Mouse (Mus musculus): ENCODE measurements at regions not wholly inside any gene's neighbourhood (a gene's known extent, or its start where the extent isn't known, plus 50 kb on each side); places are given as distances from the start of the nearest gene placed in this dataset.
A peak's percentile ranks its signal among the peaks of the same experiment; 100 is the strongest.

- H3K4me1 ChIP-seq (replicated peaks; ENCODE audit: low read depth, low read length), result no peaks in the 10 kb centered on the region
- H3K9me3 ChIP-seq (ENCODE audit: low read length), result no peaks in the 10 kb centered on the region
- H3K27me3 ChIP-seq (ENCODE audit: insufficient read depth, low read length), result no peaks in the 10 kb centered on the region
- TF ChIP-seq CTCF (conservative IDR thresholded peaks at IDR 0.05; ENCODE audit: low read length) (no peak), NANOG (IDR thresholded peaks at IDR 0.05; ENCODE audit: borderline replicate concordance, low read length) (peak; percentile 6; the same call in 1 of the 2 replicates), POU5F1 (IDR thresholded peaks at IDR 0.05; ENCODE audit: borderline replicate concordance, low read length) (no peak)
- H3K4me3 ChIP-seq (replicated peaks; ENCODE audit: low read length), result no peak overlapping the region
- no peaks in the 10 kb centered on the region for H3K36me3 ChIP-seq (ENCODE audit: insufficient read depth, low read length)
These were observed 132.2 kb upstream of the Atxn1 start for GRCm38 (mm10) chr13:46096968-46097367.

GRCm38 (mm10) chr13:46096416-46096815 is 131.6 kb upstream of the Atxn1 start:
- TF ChIP-seq NANOG (IDR thresholded peaks at IDR 0.05; ENCODE audit: borderline replicate concordance, low read length) (no peak), CTCF (conservative IDR thresholded peaks at IDR 0.05; ENCODE audit: low read length) (no peak), POU5F1 (IDR thresholded peaks at IDR 0.05; ENCODE audit: borderline replicate concordance, low read length) (no peak)

DNA sequence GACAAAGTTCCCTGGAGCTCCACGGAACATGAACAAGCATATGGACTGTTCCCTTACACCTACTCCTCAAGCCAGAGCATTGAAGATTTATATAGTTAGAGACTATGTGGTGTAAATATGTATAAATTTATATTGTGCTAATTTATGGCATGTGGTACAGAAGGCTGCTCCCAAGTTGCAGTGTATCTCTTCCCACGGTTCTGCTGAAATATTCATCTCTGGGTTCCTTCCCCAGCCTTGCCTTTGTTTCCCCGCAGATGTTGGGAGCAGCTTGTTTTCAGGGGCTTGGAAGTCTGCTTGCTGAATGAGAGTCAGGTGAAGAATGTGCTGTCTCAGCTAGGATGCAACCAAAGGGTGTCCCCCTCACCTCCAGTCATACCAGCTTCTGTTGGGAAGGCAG is 128.0 kb upstream of the Atxn1 start:
- Histone ChIP-seq H3K4me3 (replicated peaks; ENCODE audit: low read length) (no peak overlapping the region), H3K36me3 (ENCODE audit: insufficient read depth, low read length) (no peaks in the 10 kb centered on the region), H3K27me3 (ENCODE audit: insufficient read depth, low read length) (no peaks in the 10 kb centered on the region), H3K4me1 (replicated peaks; ENCODE audit: low read depth, low read length) (no peaks in the 10 kb centered on the region), H3K9me3 (ENCODE audit: low read length) (peaks cover 7% of the 10 kb centered on the region)
- TF ChIP-seq POU5F1 (IDR thresholded peaks at IDR 0.05; ENCODE audit: borderline replicate concordance, low read length) (no peak), CTCF (conservative IDR thresholded peaks at IDR 0.05; ENCODE audit: low read length) (no peak), NANOG (IDR thresholded peaks at IDR 0.05; ENCODE audit: borderline replicate concordance, low read length) (no peak)

More at GRCm38 (mm10) chr13:46096416-46096815, 131.6 kb upstream of the Atxn1 start:
- no peak overlapping the region for H3K4me3 ChIP-seq (replicated peaks; ENCODE audit: low read length)
- H3K36me3 ChIP-seq (ENCODE audit: insufficient read depth, low read length), result no peaks in the 10 kb centered on the region
- no peaks in the 10 kb centered on the region for H3K9me3 ChIP-seq (ENCODE audit: low read length)
- H3K4me1 ChIP-seq (replicated peaks; ENCODE audit: low read depth, low read length), result no peaks in the 10 kb centered on the region
- H3K27me3 ChIP-seq (ENCODE audit: insufficient read depth, low read length), result no peaks in the 10 kb centered on the region

DNA sequence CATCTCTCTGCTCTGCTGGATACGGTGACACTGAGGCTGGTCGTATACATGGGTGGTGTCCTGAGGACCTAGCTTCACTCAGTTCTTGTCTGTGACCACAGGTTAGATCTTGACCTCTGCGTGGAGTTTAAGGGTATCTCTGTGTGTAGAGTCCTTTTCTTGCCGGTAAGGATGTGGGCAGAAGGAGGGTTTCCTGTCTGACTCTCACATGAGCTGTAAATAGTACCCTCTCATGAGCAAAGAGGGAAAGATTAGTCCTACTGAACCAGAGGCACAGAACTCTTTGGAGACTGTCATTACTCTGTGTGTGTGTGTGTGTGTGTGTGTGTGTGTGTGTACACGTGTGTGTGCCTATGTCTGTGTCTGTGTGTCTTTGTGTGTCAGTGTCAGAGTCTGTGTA is 126.3 kb upstream of the Atxn1 start:
- H3K36me3 ChIP-seq (ENCODE audit: insufficient read depth, low read length), result no peaks in the 10 kb centered on the region
- TF ChIP-seq CTCF (conservative IDR thresholded peaks at IDR 0.05; ENCODE audit: low read length) (no peak), NANOG (IDR thresholded peaks at IDR 0.05; ENCODE audit: borderline replicate concordance, low read length) (no peak), POU5F1 (IDR thresholded peaks at IDR 0.05; ENCODE audit: borderline replicate concordance, low read length) (no peak)
- no peak overlapping the region for H3K4me3 ChIP-seq (replicated peaks; ENCODE audit: low read length)
- peaks cover 7% of the 10 kb centered on the region for H3K9me3 ChIP-seq (ENCODE audit: low read length)
- no peaks in the 10 kb centered on the region for H3K27me3 ChIP-seq (ENCODE audit: insufficient read depth, low read length)
- no peaks in the 10 kb centered on the region for H3K4me1 ChIP-seq (replicated peaks; ENCODE audit: low read depth, low read length)

DNA sequence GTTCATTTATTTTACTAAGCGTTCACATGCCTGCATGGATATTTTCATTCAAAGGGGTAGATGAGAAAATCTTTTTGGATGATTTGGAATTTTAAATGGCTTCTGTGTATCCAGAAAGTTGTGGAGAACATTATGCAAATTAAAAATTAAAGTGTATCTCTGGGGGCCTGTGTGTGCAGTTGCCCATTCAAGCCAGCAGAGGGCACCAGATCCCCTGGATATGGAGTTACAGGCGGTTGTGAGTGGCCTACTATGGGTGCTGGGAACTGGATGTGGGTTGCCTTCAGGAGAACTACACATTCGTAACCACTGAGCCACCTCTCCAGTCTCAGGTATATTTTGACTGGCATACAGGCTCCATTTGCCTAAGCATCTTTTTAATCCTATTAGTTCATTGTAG is 123.4 kb upstream of the Atxn1 start:
- TF ChIP-seq CTCF (conservative IDR thresholded peaks at IDR 0.05; ENCODE audit: low read length) (peak; percentile 75), NANOG (IDR thresholded peaks at IDR 0.05; ENCODE audit: borderline replicate concordance, low read length) (no peak), POU5F1 (IDR thresholded peaks at IDR 0.05; ENCODE audit: borderline replicate concordance, low read length) (no peak)

DNA sequence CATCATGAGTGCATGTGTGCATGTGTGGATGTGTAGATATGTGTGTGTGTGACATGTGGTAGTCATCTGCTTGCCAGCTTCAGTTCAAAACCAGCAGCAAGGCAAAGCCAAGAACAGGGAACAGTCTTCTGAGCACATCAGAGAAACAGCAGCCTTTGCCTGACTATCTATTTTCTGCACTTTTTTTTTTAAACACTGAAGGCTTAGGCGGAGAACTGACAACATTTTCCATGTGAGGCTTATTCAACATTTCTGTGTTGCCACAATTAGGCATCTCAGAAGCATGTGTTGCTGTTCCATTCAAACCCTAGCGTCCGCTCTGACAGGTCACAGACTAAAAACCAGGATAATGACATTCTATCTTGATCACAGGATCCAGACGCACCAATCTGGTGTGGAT is 122.9 kb upstream of the Atxn1 start:
- H3K9me3 ChIP-seq (ENCODE audit: low read length), result peaks cover 7% of the 10 kb centered on the region
- H3K4me3 ChIP-seq (replicated peaks; ENCODE audit: low read length), result no peak overlapping the region
- H3K27me3 ChIP-seq (ENCODE audit: insufficient read depth, low read length), result no peaks in the 10 kb centered on the region
- no peak for TF ChIP-seq POU5F1 (IDR thresholded peaks at IDR 0.05; ENCODE audit: borderline replicate concordance, low read length)
- TF ChIP-seq NANOG (IDR thresholded peaks at IDR 0.05; ENCODE audit: borderline replicate concordance, low read length), result no peak
- TF ChIP-seq CTCF (conservative IDR thresholded peaks at IDR 0.05; ENCODE audit: low read length), result no peak
- no peaks in the 10 kb centered on the region for H3K36me3 ChIP-seq (ENCODE audit: insufficient read depth, low read length)
- no peaks in the 10 kb centered on the region for H3K4me1 ChIP-seq (replicated peaks; ENCODE audit: low read depth, low read length)

More for the DNA sequence above, 123.4 kb upstream of the Atxn1 start:
- H3K27me3 ChIP-seq (ENCODE audit: insufficient read depth, low read length), result no peaks in the 10 kb centered on the region
- no peaks in the 10 kb centered on the region for H3K36me3 ChIP-seq (ENCODE audit: insufficient read depth, low read length)
- no peak overlapping the region for H3K4me3 ChIP-seq (replicated peaks; ENCODE audit: low read length)
- peaks cover 7% of the 10 kb centered on the region for H3K9me3 ChIP-seq (ENCODE audit: low read length)
- H3K4me1 ChIP-seq (replicated peaks; ENCODE audit: low read depth, low read length), result no peaks in the 10 kb centered on the region

DNA sequence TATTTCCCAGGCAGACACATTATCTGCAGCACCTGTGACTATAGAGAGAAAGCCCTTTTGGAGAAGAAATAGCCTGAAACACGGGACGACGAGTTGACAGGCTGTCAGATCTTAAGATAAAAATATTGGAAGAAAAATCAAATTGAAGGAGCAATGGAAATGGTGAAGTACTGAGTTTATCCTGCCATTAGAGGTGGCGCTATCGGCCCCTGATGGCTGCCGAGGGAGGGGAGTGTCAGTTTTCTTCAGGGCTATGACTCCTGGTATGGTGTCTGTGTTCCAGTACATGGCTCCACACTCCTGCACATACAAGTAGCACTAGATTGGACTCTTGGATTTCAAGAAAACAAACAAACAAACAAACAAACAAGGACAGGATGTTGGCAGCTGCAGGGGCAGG is 112.1 kb upstream of the Atxn1 start:
- peak; percentile 11; the same call in 1 of the 2 replicates for TF ChIP-seq CTCF (conservative IDR thresholded peaks at IDR 0.05; ENCODE audit: low read length)
- TF ChIP-seq NANOG (IDR thresholded peaks at IDR 0.05; ENCODE audit: borderline replicate concordance, low read length), result no peak
- H3K36me3 ChIP-seq (ENCODE audit: insufficient read depth, low read length), result no peaks in the 10 kb centered on the region
- H3K4me1 ChIP-seq (replicated peaks; ENCODE audit: low read depth, low read length), result no peaks in the 10 kb centered on the region
- H3K9me3 ChIP-seq (ENCODE audit: low read length), result peaks cover 23% of the 10 kb centered on the region
- no peak overlapping the region for H3K4me3 ChIP-seq (replicated peaks; ENCODE audit: low read length)
- H3K27me3 ChIP-seq (ENCODE audit: insufficient read depth, low read length), result no peaks in the 10 kb centered on the region

GRCm38 (mm10) chr13:46071670-46072069 is 106.9 kb upstream of the Atxn1 start:
- no peaks in the 10 kb centered on the region for H3K36me3 ChIP-seq (ENCODE audit: insufficient read depth, low read length)
- TF ChIP-seq NANOG (IDR thresholded peaks at IDR 0.05; ENCODE audit: borderline replicate concordance, low read length) (no peak), CTCF (conservative IDR thresholded peaks at IDR 0.05; ENCODE audit: low read length) (no peak), POU5F1 (IDR thresholded peaks at IDR 0.05; ENCODE audit: borderline replicate concordance, low read length) (no peak)
- H3K4me3 ChIP-seq (replicated peaks; ENCODE audit: low read length), result no peak overlapping the region

GRCm38 (mm10) chr13:46069571-46069970 is 104.8 kb upstream of the Atxn1 start:
- H3K4me1 ChIP-seq (replicated peaks; ENCODE audit: low read depth, low read length), result peaks cover 5% of the 10 kb centered on the region
- no peak for TF ChIP-seq NANOG (IDR thresholded peaks at IDR 0.05; ENCODE audit: borderline replicate concordance, low read length)
- TF ChIP-seq POU5F1 (IDR thresholded peaks at IDR 0.05; ENCODE audit: borderline replicate concordance, low read length), result no peak
- no peak for TF ChIP-seq CTCF (conservative IDR thresholded peaks at IDR 0.05; ENCODE audit: low read length)
- no peak overlapping the region for H3K4me3 ChIP-seq (replicated peaks; ENCODE audit: low read length)
- 0 out of 2 replicates have a peak, but pooled peaks cover 2% of the 10 kb centered on the region for H3K9me3 ChIP-seq (ENCODE audit: low read length)
- no peaks in the 10 kb centered on the region for H3K36me3 ChIP-seq (ENCODE audit: insufficient read depth, low read length)
- H3K27me3 ChIP-seq (ENCODE audit: insufficient read depth, low read length), result no peaks in the 10 kb centered on the region

More at GRCm38 (mm10) chr13:46071670-46072069, 106.9 kb upstream of the Atxn1 start:
- H3K9me3 ChIP-seq (ENCODE audit: low read length), result no peaks in the 10 kb centered on the region
- H3K27me3 ChIP-seq (ENCODE audit: insufficient read depth, low read length), result no peaks in the 10 kb centered on the region
- H3K4me1 ChIP-seq (replicated peaks; ENCODE audit: low read depth, low read length), result peaks cover 5% of the 10 kb centered on the region
